Mouse (Mus musculus) 3134 (cell line): Measurements from ENCODE around the gene Tlx3.

Experiments used
- DNase-seq: peaks from one replicate; pipeline ENCODE4 v3.0.0-alpha.2; 2011; ENCODE audit warnings: low spot score; ENCODE audit not compliant: insufficient read length; ENCODE audit errors: extremely low read depth

Gene Tlx3

DNA sequence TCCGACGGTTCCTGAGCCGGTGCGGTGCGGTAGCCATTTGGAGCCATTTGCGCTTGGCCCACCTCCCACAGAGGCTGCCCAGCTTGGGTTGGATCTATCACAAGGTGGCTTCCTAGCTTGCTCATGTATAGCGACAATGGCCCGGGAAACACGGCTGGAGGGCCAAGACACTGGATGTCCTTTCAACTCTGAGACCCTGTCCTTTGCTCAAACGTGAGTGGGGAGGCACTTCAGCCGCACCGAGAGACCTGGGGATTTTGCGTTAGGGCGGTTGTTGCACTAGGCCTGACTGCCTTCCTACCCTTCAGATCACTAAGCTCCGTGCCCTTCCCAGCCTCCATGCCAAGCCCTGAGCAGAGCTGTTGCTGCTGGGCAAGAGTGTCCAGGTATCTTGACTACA is 5.7 kb downstream of the Tlx3 start:
- no peak for DNase-seq

DNA sequence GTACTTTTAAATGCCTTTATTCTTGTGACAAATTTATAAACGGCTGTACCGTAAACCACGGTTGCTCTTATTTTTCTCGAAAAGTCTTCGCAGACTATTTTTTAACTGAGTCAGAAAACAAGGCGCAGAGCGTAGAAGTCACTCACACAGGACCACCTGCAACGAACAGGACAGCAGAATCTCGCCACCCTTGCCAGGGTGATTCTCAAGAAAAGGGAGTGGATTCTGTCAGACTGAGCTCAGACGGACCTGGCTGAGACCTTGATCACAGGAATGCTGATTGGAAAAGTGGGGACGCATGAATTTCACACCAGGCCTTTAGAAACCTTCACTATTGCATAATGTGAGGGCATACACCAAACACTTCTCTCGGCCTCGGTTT is 6.3 kb downstream of the Tlx3 start:
- no peak for DNase-seq

DNA sequence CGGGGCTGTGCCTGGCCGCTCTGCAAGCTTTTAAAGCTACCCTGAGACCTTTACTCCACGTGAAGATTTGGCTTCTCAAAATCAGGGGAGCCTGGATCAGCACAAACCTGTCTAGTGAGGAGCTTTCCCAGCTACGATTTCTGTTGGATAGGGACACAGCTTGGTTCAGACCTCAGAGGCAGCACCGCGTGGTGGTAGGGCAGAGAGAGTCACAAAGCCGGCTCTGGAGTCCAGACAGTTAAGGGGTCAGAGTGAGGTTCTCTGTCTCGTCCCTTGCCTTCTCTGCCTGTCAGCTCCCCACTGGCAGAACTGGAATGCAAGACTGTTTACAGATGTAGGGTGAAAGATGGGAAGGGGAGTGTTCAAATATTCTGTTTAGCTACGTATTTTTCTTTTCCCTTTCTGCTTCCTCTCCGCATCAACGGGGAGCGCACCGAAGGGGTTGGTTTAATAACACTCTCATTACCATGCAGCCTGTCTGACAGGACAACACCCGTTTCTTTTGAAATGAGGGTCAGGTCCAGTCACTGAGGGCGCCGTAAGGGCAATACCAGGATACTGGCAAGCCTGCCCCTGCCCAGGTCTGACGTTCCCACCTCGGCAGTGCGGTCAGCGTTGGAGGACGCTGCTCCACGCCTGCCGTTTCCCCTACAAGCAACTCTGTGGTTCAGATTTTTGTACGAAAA is 6.8 kb downstream of the Tlx3 start:
- DNase-seq, result no peak

DNA sequence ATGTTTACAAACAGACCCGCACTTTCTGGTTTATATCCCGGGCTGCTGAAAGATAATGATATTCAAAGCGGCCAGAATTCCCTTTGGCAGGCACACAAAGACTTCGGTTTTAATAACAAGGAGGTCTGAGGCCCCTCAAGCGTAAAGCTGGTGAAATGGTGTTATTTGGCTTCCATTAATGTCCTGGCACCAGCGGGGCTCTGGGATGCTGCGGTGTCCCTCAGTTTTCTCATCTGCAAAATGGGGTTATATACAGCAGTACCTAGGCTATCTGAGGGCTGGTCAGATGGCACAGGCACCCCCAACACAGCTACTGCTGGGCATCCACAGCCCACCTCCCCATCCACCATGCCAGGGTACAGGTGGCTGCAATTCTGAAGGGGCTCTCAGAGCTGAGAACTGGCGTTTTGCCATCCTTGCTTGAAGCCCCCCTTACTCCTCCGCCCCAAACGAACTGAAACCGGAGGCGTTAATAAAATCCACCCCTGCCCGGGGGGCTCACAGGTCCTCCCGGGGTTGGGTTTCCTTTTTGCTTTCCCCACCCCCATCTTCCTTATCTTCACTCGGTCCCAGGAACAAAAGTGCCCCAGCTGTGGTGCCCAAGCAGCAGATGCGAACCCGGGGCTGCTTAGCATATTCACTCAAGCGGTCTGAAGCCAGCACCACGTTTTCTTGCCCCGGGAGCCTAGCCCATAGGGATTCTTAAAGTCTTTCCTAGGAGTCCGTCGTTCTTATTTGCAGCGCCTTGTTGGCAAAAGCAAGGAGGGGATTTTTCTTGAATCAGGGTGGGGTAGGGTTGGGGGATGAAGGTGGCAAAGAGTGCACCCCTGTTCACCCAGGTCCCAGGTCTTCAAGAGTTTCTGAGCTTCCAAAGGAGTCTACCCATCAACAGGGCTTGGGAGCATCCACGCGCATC is 7.6 kb downstream of the Tlx3 start:
- DNase-seq, result no peak

DNA sequence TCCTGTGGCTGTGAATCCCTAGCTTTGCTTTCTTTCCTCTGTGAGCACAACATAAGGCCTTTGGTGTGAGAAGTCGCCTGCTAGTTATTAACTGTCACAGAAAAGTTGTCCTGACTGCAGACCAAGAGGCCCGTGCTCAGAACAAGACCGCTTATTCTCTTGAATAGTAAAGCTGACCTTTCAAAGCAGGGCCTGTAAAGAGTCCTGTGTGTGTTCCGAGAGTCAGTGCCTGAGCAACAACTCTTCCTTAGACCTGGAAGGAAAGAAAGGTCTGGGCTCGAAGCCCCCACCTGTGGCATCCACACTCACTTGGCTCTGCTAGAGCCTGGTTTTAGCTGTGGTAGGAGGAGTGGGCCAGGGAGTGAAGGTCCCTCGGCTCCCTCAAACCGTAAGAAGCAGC is 8.3 kb downstream of the Tlx3 start:
- no peak for DNase-seq

DNA sequence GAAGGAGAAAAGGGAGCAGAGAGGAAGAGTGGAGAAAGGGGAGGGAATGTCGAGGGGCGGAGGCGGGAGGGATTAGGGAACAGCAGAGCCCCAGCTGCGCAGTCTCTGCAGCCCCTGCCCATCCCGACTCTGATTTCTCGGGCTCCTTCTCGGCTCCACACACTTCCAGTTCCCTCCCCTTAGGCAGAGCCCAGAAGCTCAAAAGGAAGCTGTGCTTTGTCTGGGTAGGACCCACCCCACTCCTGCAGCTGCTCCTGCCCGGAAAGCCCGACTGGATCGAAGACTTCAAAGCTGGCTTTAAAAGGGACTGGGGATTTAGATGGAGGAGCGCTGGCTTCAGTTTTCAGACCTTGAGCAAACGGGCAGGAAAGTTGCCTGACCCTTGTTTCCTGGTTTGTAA is 9.7 kb downstream of the Tlx3 start:
- no peak for DNase-seq

DNA sequence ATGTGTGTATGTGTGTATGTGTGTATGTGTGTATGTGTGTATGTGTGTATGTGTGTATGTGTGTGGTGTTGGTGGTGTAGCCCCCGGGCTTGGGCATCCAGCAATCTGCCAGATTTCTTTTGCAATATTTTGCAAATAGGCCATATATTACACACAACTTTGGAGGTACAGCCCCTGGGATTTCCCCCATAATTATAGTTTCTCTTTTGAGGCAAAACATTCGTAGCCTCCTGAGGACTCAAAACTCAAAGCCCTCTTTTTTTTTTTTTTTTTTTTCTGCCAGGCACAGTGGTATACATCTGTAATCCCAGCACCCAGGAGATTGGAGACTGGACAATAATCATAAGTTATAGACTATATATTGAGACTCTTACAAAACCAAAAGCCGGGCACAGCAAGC is 21.6 kb downstream of the Tlx3 start:
- DNase-seq, result no peak

DNA sequence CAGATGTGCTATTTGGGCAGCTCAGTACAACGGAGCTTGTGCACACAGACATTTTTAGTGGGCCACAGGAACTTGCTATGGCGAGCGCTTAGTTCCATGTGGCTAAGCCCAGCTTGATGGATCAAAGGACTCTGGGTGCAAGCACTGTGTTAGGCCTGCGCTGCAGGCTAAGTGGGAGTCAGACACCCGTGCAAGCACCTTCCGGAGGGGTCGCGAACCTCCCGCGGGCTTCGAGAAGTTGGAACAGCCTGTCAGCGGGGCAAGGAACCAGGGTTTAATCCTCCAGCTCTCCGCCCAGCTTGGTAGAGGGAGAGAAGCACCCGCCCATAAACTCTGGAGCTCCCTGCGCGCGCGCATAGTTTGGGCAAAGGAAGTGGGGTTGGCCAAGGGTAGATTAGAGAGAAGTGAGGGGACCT is 22.7 kb downstream of the Tlx3 start:
- DNase-seq, result no peak

DNA sequence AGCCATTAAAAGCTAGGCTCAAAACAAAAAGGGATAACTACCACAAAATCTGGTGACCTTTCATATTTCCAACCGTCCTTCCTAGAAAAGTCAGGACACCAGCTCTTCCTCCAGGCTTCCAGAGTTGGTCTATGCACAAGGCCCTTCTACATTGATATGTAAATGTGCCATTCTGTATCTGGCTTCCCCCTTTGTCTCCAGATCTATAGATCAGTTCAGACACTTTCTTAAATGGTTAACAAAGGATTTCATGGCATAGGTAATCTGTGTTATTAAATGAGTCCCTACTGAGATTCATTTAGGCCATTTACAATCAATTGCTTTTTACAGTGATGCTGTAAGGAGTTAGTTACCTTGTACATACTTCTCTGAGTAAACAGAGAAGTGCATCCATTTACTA is 23.6 kb downstream of the Tlx3 start:
- no peak for DNase-seq

DNA sequence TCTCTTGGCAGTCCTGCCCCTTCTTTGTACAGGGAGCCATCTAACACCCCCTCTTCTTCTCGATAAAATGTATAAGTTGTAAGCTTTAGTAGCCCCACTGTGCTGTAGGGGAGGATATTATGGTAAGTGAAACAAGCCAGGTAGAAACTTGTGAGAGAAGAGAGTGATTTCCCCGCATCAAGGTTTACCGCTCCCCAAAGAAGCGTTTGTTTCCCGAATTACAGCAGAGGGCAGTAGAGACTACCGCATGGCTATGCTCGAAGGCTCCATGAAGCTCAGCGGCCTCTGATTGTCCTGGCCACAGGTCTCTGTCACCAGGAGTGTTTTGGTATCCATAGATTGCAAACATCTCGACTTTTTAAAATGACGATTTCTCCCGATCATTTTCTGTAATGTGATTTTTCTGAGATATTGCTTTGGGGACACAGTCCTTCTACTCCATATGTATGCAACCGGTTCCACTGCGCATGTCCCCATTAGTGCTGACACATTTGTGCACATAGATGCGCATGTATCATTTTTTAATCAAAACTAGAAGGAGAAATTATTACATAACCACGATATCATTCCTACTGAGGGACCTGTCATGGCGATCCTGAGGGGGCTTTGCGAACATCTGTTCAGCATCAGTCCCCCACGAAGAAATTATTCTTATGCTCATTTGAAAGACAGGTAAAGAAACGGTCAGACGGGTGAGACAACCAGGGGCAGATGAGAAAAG is 26.7 kb downstream of the Tlx3 start:
- no peak for DNase-seq

DNA sequence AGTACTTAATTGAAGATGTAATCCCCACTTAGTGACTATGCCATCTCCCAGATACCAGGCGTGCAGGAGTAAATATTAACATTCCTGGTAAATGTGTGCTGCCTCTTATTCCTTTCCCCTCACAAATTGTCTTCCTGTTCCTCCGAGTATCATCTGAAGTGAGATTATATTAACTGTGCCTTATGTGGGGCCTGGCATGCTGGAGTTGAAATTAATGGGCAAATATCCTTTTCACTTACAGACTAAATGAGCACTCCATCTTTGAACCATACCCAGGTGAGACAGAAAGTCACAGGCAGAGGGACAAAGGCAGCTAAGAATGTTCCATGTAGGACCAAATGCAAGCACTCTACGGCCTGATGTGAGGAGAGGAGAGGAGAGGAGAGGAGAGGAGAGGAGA is 27.6 kb downstream of the Tlx3 start:
- DNase-seq, result no peak

DNA sequence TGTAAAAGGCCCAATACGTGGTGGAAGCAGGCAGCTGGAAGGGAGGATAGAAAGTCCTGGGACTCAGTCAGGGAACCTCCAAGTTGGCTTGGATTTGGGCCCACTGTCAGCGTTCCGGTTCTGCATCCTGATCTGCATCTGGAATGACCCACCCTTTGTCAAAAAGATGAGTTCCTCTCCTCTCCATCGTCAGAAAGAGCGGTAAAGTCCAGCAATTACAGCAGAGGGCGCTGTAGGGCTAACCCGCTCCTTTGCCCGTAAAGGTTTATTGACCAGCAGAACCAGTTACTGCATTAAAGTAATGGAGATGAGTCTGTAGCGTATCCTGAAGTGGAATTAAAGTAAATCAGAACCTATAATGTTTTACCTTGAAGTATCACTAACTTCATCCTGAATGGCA is 32.9 kb downstream of the Tlx3 start:
- no peak for DNase-seq

DNA sequence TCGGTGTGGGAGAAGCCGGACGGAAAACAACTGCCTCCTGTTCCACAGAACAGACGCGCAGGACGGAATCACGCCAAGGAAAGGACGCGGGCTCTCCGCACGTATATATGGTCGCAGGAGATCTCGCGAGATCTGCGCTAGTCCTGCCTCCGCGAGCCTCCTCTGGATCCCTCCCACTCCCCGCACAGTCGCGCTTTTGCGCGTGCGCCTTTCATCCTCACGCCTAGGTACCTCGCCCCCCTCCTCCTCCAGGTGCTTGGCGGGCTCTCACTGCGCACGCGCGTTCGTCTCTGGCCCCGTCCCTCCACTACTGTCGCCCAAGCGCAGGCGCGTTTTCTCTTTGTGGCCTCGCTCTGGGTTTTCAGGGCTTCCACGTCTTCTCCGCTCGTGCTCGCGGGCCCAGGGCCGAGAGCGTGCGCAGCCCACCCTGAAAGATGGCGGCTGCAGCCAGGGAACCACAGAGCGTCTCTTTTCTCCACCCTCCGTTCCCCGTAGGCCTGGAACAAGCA is 40.3 kb downstream of the Tlx3 start, which contains the start of gene Npm1:
Npm1 (minus strand) TSS at position 209 of the 509 bp plus-strand sequence.
- peak; percentile 98 for DNase-seq

DNA sequence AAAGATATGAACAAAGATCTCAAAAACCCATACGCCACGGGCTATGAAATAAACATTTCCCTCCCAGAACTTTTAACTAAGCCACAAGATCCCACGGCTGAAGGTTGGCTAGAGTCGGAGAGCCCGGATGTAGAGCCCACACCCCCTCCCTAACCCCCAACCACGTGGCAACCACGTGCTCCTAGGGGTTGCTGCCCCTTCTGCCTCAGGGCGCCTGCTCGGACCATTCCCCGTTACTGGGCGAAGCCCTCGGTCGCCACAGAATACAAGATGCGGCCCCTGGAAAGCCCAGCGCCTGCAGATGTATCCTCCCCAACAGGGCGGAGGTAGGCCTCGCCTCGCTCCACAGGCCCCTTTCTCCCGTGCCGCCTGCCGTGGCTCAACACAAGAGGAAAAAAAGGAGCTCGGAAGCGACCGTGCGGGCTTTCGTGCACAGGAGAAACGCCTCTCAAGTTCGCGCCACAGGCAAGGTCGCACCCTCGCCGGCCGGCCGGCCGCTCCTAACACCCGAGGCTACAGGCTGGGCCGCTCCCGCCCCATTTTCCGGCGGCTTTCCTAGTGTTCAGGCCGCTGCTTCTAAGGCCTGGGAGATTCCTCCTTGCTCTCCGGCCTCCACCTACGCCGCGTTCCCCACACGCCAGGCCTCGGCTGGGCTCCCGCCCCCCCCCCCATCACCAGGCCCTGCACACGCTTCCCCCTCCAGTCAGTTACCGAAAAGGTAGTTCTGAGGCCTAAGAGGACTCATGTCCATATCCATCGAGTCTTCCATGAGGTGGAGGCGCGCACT is 41.0 kb downstream of the Tlx3 start:
- peak; percentile 73 for DNase-seq

DNA sequence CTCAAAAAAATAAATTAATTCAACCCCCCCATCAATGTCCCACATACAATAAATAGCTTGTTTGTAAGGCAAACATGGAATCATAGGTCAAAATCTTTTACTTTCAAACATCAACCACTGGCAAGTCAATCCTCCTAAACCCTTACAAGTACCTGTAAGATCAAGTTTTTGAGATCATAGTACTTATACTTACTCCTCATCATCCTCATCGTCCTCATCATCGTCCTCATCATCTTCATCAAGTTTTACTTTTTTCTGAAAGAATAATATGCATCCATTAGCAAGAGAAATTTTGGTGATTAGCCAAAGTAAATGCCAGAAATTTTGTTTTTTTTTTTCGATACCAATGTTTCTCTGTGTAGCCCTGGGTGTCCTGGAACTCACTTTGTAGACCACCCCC is 43.6 kb downstream of the Tlx3 start:
- no peak for DNase-seq

DNA sequence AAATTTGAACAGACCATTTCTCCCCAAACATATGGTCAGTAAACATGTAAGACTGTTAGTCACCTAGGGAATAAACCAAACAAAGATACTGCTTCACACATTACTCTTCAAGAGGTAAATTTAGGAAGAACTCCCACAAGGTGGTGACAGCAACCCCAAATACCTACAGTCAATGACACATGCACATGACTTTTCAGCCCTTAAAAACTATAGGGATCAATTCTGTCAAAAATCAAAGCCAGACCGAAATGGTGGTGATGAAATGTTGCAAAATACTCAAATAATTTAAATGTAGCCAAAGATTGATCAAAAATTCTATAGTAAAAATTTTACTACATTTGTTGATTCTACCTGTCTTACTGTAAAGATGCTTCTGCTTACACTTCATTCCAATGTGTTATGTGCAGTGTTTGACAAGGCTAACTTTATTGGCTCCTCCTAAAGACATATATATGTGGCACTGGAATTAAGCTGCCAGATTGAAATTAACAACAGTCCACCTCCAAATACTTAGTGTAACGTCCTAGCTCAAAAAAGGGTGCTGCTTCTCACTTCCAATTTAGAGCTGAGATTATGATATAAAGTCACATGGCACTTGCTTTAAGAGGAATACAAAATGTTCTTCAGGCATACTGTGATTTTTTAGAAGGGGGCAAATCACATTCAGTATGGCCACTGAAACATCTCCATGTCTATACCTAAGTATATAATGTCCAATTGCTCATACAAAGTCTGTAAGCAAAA is 45.8 kb downstream of the Tlx3 start:
- no peak for DNase-seq

DNA sequence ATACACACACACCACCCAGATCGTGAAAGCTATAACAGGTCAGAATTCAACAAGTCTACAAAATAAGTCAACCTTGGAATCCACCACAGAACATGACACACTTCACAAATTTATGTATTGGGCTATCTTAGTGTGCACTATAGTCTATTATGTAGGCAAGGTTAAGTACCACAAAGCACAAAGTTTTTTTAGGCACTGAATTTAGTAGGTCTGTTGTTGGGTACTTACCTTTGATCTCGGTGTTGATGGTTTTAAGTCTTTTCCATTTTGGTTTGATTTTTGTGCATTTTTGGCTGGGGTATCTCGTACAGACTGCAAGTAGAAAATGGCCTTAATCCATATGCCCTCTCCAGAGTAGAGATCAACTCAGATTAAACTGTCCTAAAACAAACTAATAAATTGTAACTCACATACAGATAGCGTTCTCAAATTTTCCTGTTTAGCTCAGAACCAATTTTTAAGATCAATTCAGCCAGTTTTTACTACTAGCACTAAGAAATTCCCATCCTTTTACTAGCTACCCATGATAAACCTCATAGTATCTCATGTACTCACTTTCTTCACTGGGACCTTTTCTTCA is 46.9 kb downstream of the Tlx3 start:
- DNase-seq, result no peak

DNA sequence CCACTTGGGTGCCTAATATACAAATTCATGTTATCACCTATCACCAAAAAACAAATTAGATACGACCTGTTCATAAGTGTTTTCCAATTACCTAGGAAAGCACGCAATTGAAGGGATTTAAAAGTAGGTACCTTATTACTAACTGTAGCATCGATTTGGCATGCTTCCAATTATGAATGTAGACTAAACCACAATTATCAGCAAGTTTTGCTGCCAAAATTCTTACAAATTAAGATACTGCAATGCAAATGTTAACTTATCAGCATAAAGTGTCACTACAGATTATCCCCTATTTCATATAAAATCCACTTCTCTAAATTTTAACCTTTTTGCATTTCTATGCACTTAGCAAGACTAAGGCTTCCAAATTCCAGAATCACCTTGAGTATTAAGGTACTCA is 48.9 kb downstream of the Tlx3 start:
- DNase-seq, result no peak

DNA sequence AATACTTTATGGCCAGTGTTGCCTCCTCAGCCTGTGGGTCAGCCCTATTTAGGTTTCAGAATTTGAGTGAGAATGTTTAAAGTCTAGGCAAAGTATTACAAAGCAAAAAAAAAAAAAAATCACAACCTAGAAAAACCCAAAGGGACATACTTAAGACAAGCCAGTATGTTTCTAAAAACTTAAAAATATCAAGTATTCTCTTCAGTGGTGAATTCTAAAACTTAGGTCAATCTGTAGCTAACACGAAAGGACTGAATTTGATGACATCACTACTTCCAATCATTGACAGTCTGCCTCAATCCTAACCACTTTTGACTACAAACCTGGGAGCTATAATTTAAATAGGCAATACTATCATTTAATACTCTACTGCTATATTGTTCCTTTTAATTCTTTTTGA is 50.4 kb downstream of the Tlx3 start:
- DNase-seq, result no peak

DNA sequence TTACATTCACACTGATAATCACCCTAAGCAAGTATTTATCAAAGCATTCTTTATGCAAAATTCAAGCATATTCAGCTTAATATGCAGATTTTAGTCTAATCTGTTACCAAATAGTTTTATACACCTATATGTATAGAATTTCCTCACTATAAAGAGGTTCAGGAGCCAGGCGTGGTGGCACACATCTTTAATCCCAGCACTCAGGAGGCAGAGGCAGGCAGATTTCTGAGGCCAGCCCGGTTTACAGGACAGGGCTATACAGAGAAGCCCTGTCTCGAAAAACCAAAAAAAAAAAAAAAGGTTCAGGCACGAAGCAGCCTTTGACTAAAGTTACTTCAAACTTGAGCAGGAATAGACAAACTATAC is 51.6 kb downstream of the Tlx3 start:
- DNase-seq, result no peak
